8 mouse cellular contexts compared by ENCODE assay signal in genomic region chr5:30606424-30607073, GRCm38 (mm10). TPM values are rescaled to one million over a fixed set of nuclear protein-coding genes. Genes with fewer than 3 reads are reported as not detected.
DNase-seq lines count a peak whose midpoint lies in the region; ATAC-seq lines count a peak whose summit lies in the region.

No protein-coding gene starts in this region.

- H3K9ac ChIP-seq in hindbrain, embryonic 15.5 days, result no peak overlapping the region
- no peak overlapping the region for H3K9ac ChIP-seq in hindbrain, embryonic 11.5 days (ENCODE audit: low read depth, low read length)
- H3K9ac ChIP-seq in heart, embryonic 13.5 days, result peak overlapping the region; percentile 65; the same call in 1 of the 2 replicates

- intact Hi-C loops in left cerebral cortex, postnatal 10 days (cut with DNase I), result no loop called here

- no peak for DNase-seq in hindbrain, embryonic 11.5 days (ENCODE audit: low spot score)
- DNase-seq in cerebellum, postnatal 25 days, result peak; percentile 97
- peak; percentile 86 to 87 for DNase-seq in left cerebral cortex, postnatal 10 days (ENCODE audit: extremely low spot score in 1 of 2, low spot score in 2 of 2)
- DNase-seq in thymus, postnatal 4 days, result no peak
- DNase-seq in thymus, adult 18-20 months, result no peak
- DNase-seq in lung, postnatal 4 days, result no peak

- H3K4me1 ChIP-seq in hindbrain, embryonic 15.5 days (replicated peaks), result 0 out of 2 replicates have a peak, but pooled peaks cover 5% of the 10 kb centered on the region
- no peaks in the 10 kb centered on the region for H3K4me1 ChIP-seq in hindbrain, embryonic 11.5 days (replicated peaks; ENCODE audit: control insufficient read depth, insufficient read depth, low read length)
- H3K4me1 ChIP-seq in heart, embryonic 13.5 days, result peaks cover 81% of the 10 kb centered on the region

- ATAC-seq in hindbrain, embryonic 15.5 days (ENCODE audit: low FRiP score, low read depth), result peak; percentile 79
- ATAC-seq in hindbrain, embryonic 11.5 days (ENCODE audit: low FRiP score), result no peak
- no peak for ATAC-seq in heart, embryonic 13.5 days (ENCODE audit: extremely low read depth, insufficient number of reproducible peaks, low FRiP score, low TSS enrichment)

- H3K9me3 ChIP-seq in hindbrain, embryonic 15.5 days, result no peaks in the 10 kb centered on the region
- H3K9me3 ChIP-seq in hindbrain, embryonic 11.5 days (ENCODE audit: control insufficient read depth, low read length), result no peaks in the 10 kb centered on the region
- H3K9me3 ChIP-seq in heart, embryonic 13.5 days, result no peaks in the 10 kb centered on the region; the same call in 1 of the 2 replicates

- no peak overlapping the region for H3K27ac ChIP-seq in hindbrain, embryonic 15.5 days (replicated peaks)
- no peak overlapping the region for H3K27ac ChIP-seq in hindbrain, embryonic 11.5 days (ENCODE audit: low read depth, low read length)
- H3K27ac ChIP-seq in heart, embryonic 13.5 days (replicated peaks), result peak overlapping the region; percentile 93

- no peak overlapping the region for H3K4me2 ChIP-seq in hindbrain, embryonic 15.5 days
- H3K4me2 ChIP-seq in hindbrain, embryonic 11.5 days (replicated peaks; ENCODE audit: low read depth, low read length), result no peak overlapping the region
- no peak overlapping the region for H3K4me2 ChIP-seq in heart, embryonic 13.5 days

- no peak overlapping the region for H3K4me3 ChIP-seq in hindbrain, embryonic 15.5 days
- no peak overlapping the region for H3K4me3 ChIP-seq in hindbrain, embryonic 11.5 days (ENCODE audit: low read depth, low read length)
- H3K4me3 ChIP-seq in heart, embryonic 13.5 days, result no peak overlapping the region

- no peaks in the 10 kb centered on the region for H3K27me3 ChIP-seq in hindbrain, embryonic 15.5 days
- H3K27me3 ChIP-seq in hindbrain, embryonic 11.5 days (ENCODE audit: control insufficient read depth, insufficient read depth, low read length), result no peaks in the 10 kb centered on the region
- H3K27me3 ChIP-seq in heart, embryonic 13.5 days (replicated peaks), result no peaks in the 10 kb centered on the region

- 55% methylated on average over 16 of the region's 16 CpGs for WGBS in hindbrain, embryonic 15.5 days
- 80% methylated on average over 16 of the region's 16 CpGs for WGBS in hindbrain, embryonic 11.5 days
- 63% methylated on average over 16 of the region's 16 CpGs for WGBS in heart, embryonic 13.5 days

- no peaks in the 10 kb centered on the region for H3K36me3 ChIP-seq in hindbrain, embryonic 15.5 days
- H3K36me3 ChIP-seq in hindbrain, embryonic 11.5 days (ENCODE audit: control insufficient read depth, insufficient read depth, low read length), result no peaks in the 10 kb centered on the region
- peaks cover 4% of the 10 kb centered on the region; the same call in 1 of the 2 replicates for H3K36me3 ChIP-seq in heart, embryonic 13.5 days

RNA-seq across cellular contexts. Expression of gene Kcnk3, which starts 18.6 kb away (rescaled TPM):
- polyA plus RNA-seq in hindbrain, embryonic 15.5 days (2015; fragmentation: Nextera tagmentation; extraction: Ambion mirVana), result 11.7 and 12.8 TPM in 2 replicates
- polyA plus RNA-seq in hindbrain, embryonic 11.5 days (2014; fragmentation: Nextera tagmentation; extraction: Ambion mirVana), result 0.65 and 0.66 TPM in 2 replicates
- polyA plus RNA-seq in heart, embryonic 13.5 days (2015; fragmentation: Nextera tagmentation; extraction: Ambion mirVana), result 28.9 and 29.1 TPM in 2 replicates
- total RNA-seq in left cerebral cortex, postnatal 10 days (2021), result 10 to 100 TPM; 14.0 to 14.4 TPM

RNA-seq across cellular contexts. Expression of gene Slc35f6, which starts 41.2 kb away (rescaled TPM):
- 35.1 TPM in 2 replicates for polyA plus RNA-seq in hindbrain, embryonic 15.5 days (2015; fragmentation: Nextera tagmentation; extraction: Ambion mirVana)
- 25.2 and 28.8 TPM in 2 replicates for polyA plus RNA-seq in hindbrain, embryonic 11.5 days (2014; fragmentation: Nextera tagmentation; extraction: Ambion mirVana)
- polyA plus RNA-seq in heart, embryonic 13.5 days (2015; fragmentation: Nextera tagmentation; extraction: Ambion mirVana), result 21.9 and 22.6 TPM in 2 replicates
- total RNA-seq in left cerebral cortex, postnatal 10 days (2021), result 10 to 100 TPM; 27.3 to 29.3 TPM

Comparison
In these comparisons a context has a peak if more than half of its experiments do, and no peak if none do; other contexts are left out.
1. DNase-seq: peak in cerebellum, postnatal 25 days (2 of 2) and left cerebral cortex, postnatal 10 days (2 of 2); none in hindbrain, embryonic 11.5 days (single experiment), thymus, postnatal 4 days (single experiment), thymus, adult 18-20 months (0 of 2) and lung, postnatal 4 days (0 of 2).